Mouse (Mus musculus) heart, postnatal 10 days (tissue): ENCODE data around the gene St13. TPM values are rescaled to one million over a fixed set of nuclear protein-coding genes. Genes with fewer than 3 reads are reported as not detected.
"Not testable (repeated sequence)": the region's sequence is repeated elsewhere in the genome, so short reads cannot be mapped to it uniquely, and the experiment has no call there.

Experiments used
- DNase-seq, 2 experiments: peaks; one replicate each; pipeline ENCODE4 v3.0.0; 2021
- intact Hi-C: fragments of 180-260 bp; cut with DNase I; formaldehyde crosslinking; loops from one replicate; pipeline ENCODE4 v1.15.1; 2025
- total RNA-seq, 2 experiments: library from RNA; stranded (reverse); gene quantifications; 2 replicates each; pipeline ENCODE4 v1.2.3; 2021

St13 gene
- total RNA-seq = 10 to 100 TPM; 89.0 to 93.6 TPM

- peak; percentile 97 to 99 for DNase-seq
- intact Hi-C loops = no loop called here
These were observed at the start of gene St13, which contains the start of gene Xpnpep3 for GRCm38 (mm10) chr15:81399638-81400315. St13 (minus strand) TSS chr15:81400077. Xpnpep3 (plus strand) TSS chr15:81400138.

GRCm38 (mm10) chr15:81448463-81448862 lies 48.6 kb upstream of the St13 start:
- intact Hi-C loops = loop anchor here (1.0 to 2.0 kb wide), 2 partner anchors 158 to 222 kb away; no protein-coding TSS in a partner anchor
- peak; percentile 82 to 89 for DNase-seq

GRCm38 (mm10) chr15:81439236-81439635 lies 39.4 kb upstream of the St13 start:
- intact Hi-C loops = no loop called here
- DNase-seq = no peak

GRCm38 (mm10) chr15:81438345-81438744 lies 38.5 kb upstream of the St13 start:
- intact Hi-C loops = no loop called here
- no peak for DNase-seq

- no peak for DNase-seq
- intact Hi-C loops = no loop called here
These were observed 31.3 kb upstream of the St13 start for GRCm38 (mm10) chr15:81431195-81431594.

- intact Hi-C loops = no loop called here
- DNase-seq = no peak
These were observed 28.1 kb upstream of the St13 start for GRCm38 (mm10) chr15:81427947-81428346.

- intact Hi-C loops = no loop called here
- DNase-seq = no peak
These were observed 25.4 kb upstream of the St13 start for GRCm38 (mm10) chr15:81425311-81425710.

GRCm38 (mm10) chr15:81422156-81422681 lies 22.3 kb upstream of the St13 start:
- peak in 1 of 2 experiments; percentile 3 for DNase-seq
- intact Hi-C loops = no loop called here

GRCm38 (mm10) chr15:81421454-81421853 lies 21.6 kb upstream of the St13 start:
- DNase-seq = peak in 1 of 2 experiments; percentile 5
- intact Hi-C loops = no loop called here

GRCm38 (mm10) chr15:81418065-81418464 lies 18.2 kb upstream of the St13 start:
- DNase-seq = no peak
- intact Hi-C loops = no loop called here

- intact Hi-C loops = not testable (repeated sequence)
- DNase-seq = peak; percentile 67 to 71
These were observed 17.0 kb upstream of the St13 start for GRCm38 (mm10) chr15:81416763-81417310.

GRCm38 (mm10) chr15:81408199-81408598 lies 8.3 kb upstream of the St13 start, which contains the start of gene Dnajb7:
Dnajb7 (minus strand) TSS chr15:81408299.
- DNase-seq = no peak

GRCm38 (mm10) chr15:81405008-81405407 lies 5.1 kb upstream of the St13 start:
- DNase-seq = no peak
- intact Hi-C loops = no loop called here

More at GRCm38 (mm10) chr15:81408199-81408598, 8.3 kb upstream of the St13 start, which contains the start of gene Dnajb7:
- intact Hi-C loops = no loop called here

- intact Hi-C loops = no loop called here
- DNase-seq = no peak
These were observed 610 bp downstream of the St13 start for GRCm38 (mm10) chr15:81399297-81399637.

GRCm38 (mm10) chr15:81398189-81398588 lies 1.7 kb downstream of the St13 start:
- intact Hi-C loops = no loop called here

GRCm38 (mm10) chr15:81394211-81394915 lies 5.5 kb downstream of the St13 start:
- intact Hi-C loops = no loop called here
- DNase-seq = no peak

More at GRCm38 (mm10) chr15:81398189-81398588, 1.7 kb downstream of the St13 start:
- no peak for DNase-seq

- intact Hi-C loops = no loop called here
- DNase-seq = peak; percentile 13 to 14
These were observed 6.9 kb downstream of the St13 start for GRCm38 (mm10) chr15:81392997-81393396.

GRCm38 (mm10) chr15:81386327-81386726 lies 13.6 kb downstream of the St13 start:
- intact Hi-C loops = no loop called here
- DNase-seq = no peak

- no peak for DNase-seq
- intact Hi-C loops = no loop called here
These were observed 21.0 kb downstream of the St13 start for GRCm38 (mm10) chr15:81378845-81379244.

- intact Hi-C loops = no loop called here
- no peak for DNase-seq
These were observed 25.3 kb downstream of the St13 start for GRCm38 (mm10) chr15:81374621-81375020.

- intact Hi-C loops = no loop called here
- no peak for DNase-seq
These were observed 29.5 kb downstream of the St13 start for GRCm38 (mm10) chr15:81370356-81370755.
